Mouse (Mus musculus): ENCODE data around the gene Kcmf1. TPM values are rescaled to one million over a fixed set of nuclear protein-coding genes. Genes with fewer than 3 reads are reported as not detected.
A peak's percentile ranks its signal among the peaks of the same experiment; 100 is the strongest.
"Not testable (repeated sequence)": the region's sequence is repeated elsewhere in the genome, so short reads cannot be mapped to it uniquely, and the experiment has no call there.

Kcmf1 gene
- polyA plus RNA-seq, 1 experiment = 517 TPM

DNA sequence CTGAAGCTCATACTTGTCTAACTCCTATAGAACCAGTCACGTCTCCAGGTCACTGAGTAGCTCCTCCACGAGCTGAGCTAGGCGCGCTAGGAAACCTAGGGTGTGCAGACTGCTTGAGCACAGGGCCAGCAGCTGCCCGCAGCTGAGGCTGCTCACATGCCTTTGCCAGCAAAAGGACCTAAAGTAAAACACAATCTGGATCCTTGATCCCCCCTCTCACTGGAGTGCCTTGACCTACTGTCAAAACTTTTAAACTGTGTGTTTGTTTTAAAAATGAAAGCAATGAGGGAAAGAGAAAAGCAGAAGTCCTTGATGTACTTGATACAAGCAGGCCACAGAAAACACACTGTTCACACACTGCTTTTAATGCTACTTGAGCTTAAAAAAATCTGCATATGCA, 31.1 kb downstream of the Kcmf1 start:
- Histone ChIP-seq H3K4me1 (ENCODE audit: control insufficient read depth, insufficient read depth, low read length) (peaks cover 7% of the 10 kb centered on the region), H3K27me3 (ENCODE audit: control insufficient read depth, insufficient read depth, low read length) (no peaks in the 10 kb centered on the region), H3K4me3 (ENCODE audit: control insufficient read depth, low read depth, low read length) (no peak overlapping the region), H3K36me3 (ENCODE audit: control insufficient read depth, insufficient read depth, low read length) (no peaks in the 10 kb centered on the region), H3K27ac (ENCODE audit: control insufficient read depth, insufficient read depth, low read depth, low read length) (peak overlapping the region; percentile 42)
- TF ChIP-seq CTCF (IDR thresholded peaks at IDR 0.05; ENCODE audit: control insufficient read depth, insufficient read depth, insufficient replicate concordance, low read depth, low read length) (no peak), POLR2A (IDR thresholded peaks at IDR 0.05; ENCODE audit: control insufficient read depth, low read depth, low read length) (no peak)

DNA sequence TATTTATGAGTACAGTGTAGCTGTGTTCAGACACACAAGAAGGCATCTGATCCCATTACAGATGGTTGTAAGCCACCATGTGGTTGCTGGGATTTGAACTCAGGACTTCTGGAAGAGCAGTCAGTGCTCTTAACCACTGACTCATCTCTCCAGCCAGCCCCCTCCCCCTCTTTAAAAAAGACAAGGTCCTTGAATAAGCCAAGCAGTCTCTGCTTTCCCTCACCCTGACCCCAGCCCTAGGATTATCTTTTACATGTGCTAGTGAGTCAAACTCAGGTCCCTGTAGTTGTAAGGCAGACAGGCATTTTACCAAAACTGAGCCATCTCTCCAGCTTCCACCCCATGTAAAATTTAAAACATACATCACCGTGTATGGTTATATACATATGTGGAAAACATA, 32.0 kb downstream of the Kcmf1 start:
- H3K36me3 ChIP-seq (ENCODE audit: control insufficient read depth, insufficient read depth, low read length) = no peaks in the 10 kb centered on the region
- H3K4me3 ChIP-seq (ENCODE audit: control insufficient read depth, low read depth, low read length) = no peak overlapping the region
- no peaks in the 10 kb centered on the region for H3K27me3 ChIP-seq (ENCODE audit: control insufficient read depth, insufficient read depth, low read length)
- peaks cover 4% of the 10 kb centered on the region for H3K4me1 ChIP-seq (ENCODE audit: control insufficient read depth, insufficient read depth, low read length)
- no peak overlapping the region for H3K27ac ChIP-seq (ENCODE audit: control insufficient read depth, insufficient read depth, low read depth, low read length)
- TF ChIP-seq CTCF (IDR thresholded peaks at IDR 0.05; ENCODE audit: control insufficient read depth, insufficient read depth, insufficient replicate concordance, low read depth, low read length) (no peak), POLR2A (IDR thresholded peaks at IDR 0.05; ENCODE audit: control insufficient read depth, low read depth, low read length) (no peak)

DNA sequence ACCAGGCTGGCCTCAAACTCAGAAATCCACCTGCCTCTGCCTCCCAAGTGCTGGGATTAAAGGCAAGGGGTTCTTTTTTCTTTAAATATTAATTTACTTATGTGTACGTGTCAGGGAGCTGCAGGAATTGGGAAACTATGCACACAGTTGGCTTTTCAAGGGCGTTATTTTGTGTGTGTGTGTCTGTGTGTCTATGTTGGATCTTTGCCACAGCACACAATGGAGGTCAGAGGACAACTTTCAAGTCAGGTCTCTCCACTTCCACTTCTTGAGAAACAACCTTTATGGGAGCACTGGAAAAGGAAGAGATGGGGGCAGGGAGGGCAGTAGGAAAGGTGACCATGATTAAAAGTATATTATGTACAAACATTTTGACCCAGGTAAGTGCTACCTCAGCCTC, 33.5 kb downstream of the Kcmf1 start:
- Histone ChIP-seq H3K4me1 (ENCODE audit: control insufficient read depth, insufficient read depth, low read length) (peaks cover 4% of the 10 kb centered on the region), H3K36me3 (ENCODE audit: control insufficient read depth, insufficient read depth, low read length) (no peaks in the 10 kb centered on the region), H3K27me3 (ENCODE audit: control insufficient read depth, insufficient read depth, low read length) (no peaks in the 10 kb centered on the region), H3K27ac (ENCODE audit: control insufficient read depth, insufficient read depth, low read depth, low read length) (no peak overlapping the region), H3K4me3 (ENCODE audit: control insufficient read depth, low read depth, low read length) (no peak overlapping the region)
- TF ChIP-seq CTCF (IDR thresholded peaks at IDR 0.05; ENCODE audit: control insufficient read depth, insufficient read depth, insufficient replicate concordance, low read depth, low read length) (no peak), POLR2A (IDR thresholded peaks at IDR 0.05; ENCODE audit: control insufficient read depth, low read depth, low read length) (no peak)

DNA sequence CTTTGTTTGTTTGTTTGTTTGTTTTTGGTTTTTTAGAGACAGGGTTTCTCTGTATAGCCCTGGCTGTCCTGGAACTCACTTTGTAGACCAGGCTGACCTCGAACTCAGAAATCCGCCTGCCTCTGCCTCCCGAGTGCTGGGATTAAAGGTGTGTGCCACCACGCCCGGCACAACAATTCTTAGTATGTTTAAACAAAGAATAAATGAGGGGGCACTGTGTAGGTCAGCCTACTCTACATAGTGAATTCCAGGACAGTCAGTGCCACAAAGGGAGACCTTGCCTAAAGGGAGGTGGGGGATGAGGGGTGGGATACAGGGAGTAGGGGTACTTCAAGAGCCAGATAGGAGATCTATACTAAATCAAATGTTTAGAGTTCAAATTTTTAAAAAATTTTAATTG, 37.1 kb downstream of the Kcmf1 start:
- H3K4me1 ChIP-seq (ENCODE audit: control insufficient read depth, insufficient read depth, low read length); H3K27ac ChIP-seq (ENCODE audit: control insufficient read depth, insufficient read depth, low read depth, low read length); H3K36me3 ChIP-seq (ENCODE audit: control insufficient read depth, insufficient read depth, low read length); H3K27me3 ChIP-seq (ENCODE audit: control insufficient read depth, insufficient read depth, low read length); H3K4me3 ChIP-seq (ENCODE audit: control insufficient read depth, low read depth, low read length): not testable (repeated sequence)

DNA sequence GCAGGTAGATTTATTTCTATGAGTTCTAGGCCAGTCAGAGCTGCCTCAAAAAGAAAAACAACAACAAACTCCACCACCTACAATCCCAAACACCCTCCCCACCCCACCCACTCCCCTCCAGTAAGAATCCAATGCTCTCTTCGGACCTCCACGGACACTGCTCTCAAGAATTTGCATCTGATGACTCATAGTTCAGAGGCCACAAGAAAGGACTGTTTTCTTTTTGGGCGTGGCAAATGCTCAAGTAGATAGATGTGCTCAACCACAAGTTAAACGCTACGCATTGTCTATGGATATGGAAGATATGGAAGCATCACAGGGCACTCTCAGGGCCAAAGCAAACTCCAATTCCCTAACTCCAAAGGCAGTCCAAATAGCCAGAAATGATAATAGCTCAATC, 45.5 kb downstream of the Kcmf1 start:
- Histone ChIP-seq H3K4me3 (ENCODE audit: control insufficient read depth, low read depth, low read length) (no peak overlapping the region), H3K4me1 (ENCODE audit: control insufficient read depth, insufficient read depth, low read length) (no peaks in the 10 kb centered on the region), H3K27ac (ENCODE audit: control insufficient read depth, insufficient read depth, low read depth, low read length) (no peak overlapping the region), H3K27me3 (ENCODE audit: control insufficient read depth, insufficient read depth, low read length) (no peaks in the 10 kb centered on the region), H3K36me3 (ENCODE audit: control insufficient read depth, insufficient read depth, low read length) (no peaks in the 10 kb centered on the region; the same call in 1 of the 2 replicates)
- TF ChIP-seq POLR2A (IDR thresholded peaks at IDR 0.05; ENCODE audit: control insufficient read depth, low read depth, low read length) (no peak), CTCF (IDR thresholded peaks at IDR 0.05; ENCODE audit: control insufficient read depth, insufficient read depth, insufficient replicate concordance, low read depth, low read length) (no peak)

DNA sequence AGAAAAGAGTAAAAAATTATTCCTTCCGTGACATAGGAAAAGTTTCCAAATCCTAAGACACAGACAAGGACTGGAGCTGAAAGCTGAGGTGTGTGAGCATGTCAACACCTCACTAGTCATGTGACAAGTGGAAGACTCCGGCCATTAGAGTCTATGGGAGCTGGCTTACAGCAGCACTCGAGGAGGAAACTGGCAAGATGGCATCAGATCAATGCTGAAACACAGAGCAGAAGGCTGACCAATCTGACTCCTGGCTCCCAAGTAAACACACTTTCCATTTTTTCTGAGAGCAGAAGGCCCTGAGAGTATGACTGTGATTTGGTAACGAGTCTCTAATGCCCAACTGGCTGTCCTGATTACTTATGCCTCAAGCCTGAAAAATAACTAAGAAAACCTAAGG, 47.6 kb downstream of the Kcmf1 start:
- Histone ChIP-seq H3K36me3 (ENCODE audit: control insufficient read depth, insufficient read depth, low read length) (peaks cover 4% of the 10 kb centered on the region), H3K27ac (ENCODE audit: control insufficient read depth, insufficient read depth, low read depth, low read length) (no peak overlapping the region), H3K4me1 (ENCODE audit: control insufficient read depth, insufficient read depth, low read length) (no peaks in the 10 kb centered on the region), H3K4me3 (ENCODE audit: control insufficient read depth, low read depth, low read length) (no peak overlapping the region), H3K27me3 (ENCODE audit: control insufficient read depth, insufficient read depth, low read length) (no peaks in the 10 kb centered on the region)
- no peak for TF ChIP-seq CTCF (IDR thresholded peaks at IDR 0.05; ENCODE audit: control insufficient read depth, insufficient read depth, insufficient replicate concordance, low read depth, low read length)
- TF ChIP-seq POLR2A (IDR thresholded peaks at IDR 0.05; ENCODE audit: control insufficient read depth, low read depth, low read length) = no peak

DNA sequence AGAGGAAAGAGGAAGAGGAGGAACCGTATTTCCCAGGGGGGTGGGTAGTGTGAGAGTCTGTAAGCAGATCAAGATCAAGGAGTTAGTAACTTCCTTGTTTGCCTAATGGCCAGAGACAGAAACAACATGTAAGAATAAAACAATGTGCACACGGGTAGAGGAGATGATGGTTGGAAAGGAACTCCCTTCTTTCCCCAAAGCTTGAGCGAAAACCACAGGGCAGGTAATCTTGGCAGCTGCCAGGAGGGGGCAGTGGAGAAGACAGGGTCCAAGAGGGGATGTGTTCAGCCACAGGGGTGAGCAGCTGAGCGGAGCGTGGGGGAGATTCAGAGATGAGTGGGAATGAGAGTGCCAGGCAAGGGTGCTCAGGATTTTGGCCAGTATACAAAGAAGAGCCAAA, 48.1 kb downstream of the Kcmf1 start:
- Histone ChIP-seq H3K4me1 (ENCODE audit: control insufficient read depth, insufficient read depth, low read length) (no peaks in the 10 kb centered on the region), H3K4me3 (ENCODE audit: control insufficient read depth, low read depth, low read length) (no peak overlapping the region), H3K27me3 (ENCODE audit: control insufficient read depth, insufficient read depth, low read length) (no peaks in the 10 kb centered on the region), H3K36me3 (ENCODE audit: control insufficient read depth, insufficient read depth, low read length) (peaks cover 4% of the 10 kb centered on the region), H3K27ac (ENCODE audit: control insufficient read depth, insufficient read depth, low read depth, low read length) (no peak overlapping the region)
- TF ChIP-seq POLR2A (IDR thresholded peaks at IDR 0.05; ENCODE audit: control insufficient read depth, low read depth, low read length) (no peak), CTCF (IDR thresholded peaks at IDR 0.05; ENCODE audit: control insufficient read depth, insufficient read depth, insufficient replicate concordance, low read depth, low read length) (peak; percentile 18; the same call in 1 of the 2 replicates)

DNA sequence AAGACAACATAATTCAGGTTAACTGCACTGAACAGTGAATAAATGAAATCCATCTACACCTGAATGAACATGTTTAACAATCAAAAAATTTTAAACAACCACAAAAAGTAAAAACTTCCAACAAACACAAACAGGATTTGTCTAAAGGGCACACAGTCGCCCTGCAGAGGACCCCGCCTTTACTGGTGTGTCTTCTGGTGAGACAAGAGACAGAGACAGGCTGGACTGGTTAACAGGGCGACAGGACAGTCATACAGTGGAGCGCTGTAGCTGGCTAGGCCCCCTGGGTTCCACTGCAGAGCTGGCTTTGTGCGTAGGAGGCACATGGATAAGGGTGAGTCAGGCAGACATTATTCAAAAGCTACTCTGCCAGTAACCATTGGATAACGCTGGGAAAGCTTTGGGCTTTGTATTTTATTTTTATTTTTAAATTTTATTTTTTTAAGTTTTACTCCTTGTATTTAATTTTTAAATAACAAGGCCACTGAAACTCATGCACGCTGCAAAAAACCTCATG, 57.7 kb downstream of the Kcmf1 start:
- TF ChIP-seq POLR2A (IDR thresholded peaks at IDR 0.05; ENCODE audit: control insufficient read depth, low read depth, low read length) (no peak), CTCF (IDR thresholded peaks at IDR 0.05; ENCODE audit: control insufficient read depth, insufficient read depth, insufficient replicate concordance, low read depth, low read length) (no peak)
- no peaks in the 10 kb centered on the region for H3K27me3 ChIP-seq (ENCODE audit: control insufficient read depth, insufficient read depth, low read length)
- no peak overlapping the region for H3K27ac ChIP-seq (ENCODE audit: control insufficient read depth, insufficient read depth, low read depth, low read length)
- H3K4me3 ChIP-seq (ENCODE audit: control insufficient read depth, low read depth, low read length) = no peak overlapping the region
- no peaks in the 10 kb centered on the region for H3K4me1 ChIP-seq (ENCODE audit: control insufficient read depth, insufficient read depth, low read length)
- H3K36me3 ChIP-seq (ENCODE audit: control insufficient read depth, insufficient read depth, low read length) = peaks cover 1% of the 10 kb centered on the region

Data from testis, adult 2 months (tissue).